Mouse (Mus musculus): ENCODE results near the gene Itga3.
A peak's percentile ranks its signal among the peaks of the same experiment; 100 is the strongest.

The Itga3 gene

DNA sequence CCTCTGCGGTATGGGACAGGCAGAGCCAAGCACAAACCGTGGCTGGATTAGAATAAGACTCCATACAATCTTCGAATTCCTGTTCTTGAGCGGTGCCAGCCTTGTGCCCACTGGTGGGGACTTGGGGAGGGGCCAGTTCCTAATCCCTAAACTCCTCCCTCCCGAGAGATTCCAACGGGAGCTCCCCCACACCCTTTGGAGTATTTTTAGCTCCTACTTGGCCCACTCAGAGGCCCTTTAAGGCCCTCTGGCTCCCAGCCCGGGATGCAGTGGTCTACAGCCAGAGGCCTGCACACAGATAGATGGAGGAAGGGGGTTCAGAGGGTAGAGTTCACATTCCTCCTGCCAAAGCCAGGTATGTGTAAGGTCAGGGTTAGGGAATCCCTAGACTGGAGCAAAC is 5.3 kb downstream of the Itga3 start:
- DNase-seq (ENCODE audit: low spot score in 2 of 2) = no peak

DNA sequence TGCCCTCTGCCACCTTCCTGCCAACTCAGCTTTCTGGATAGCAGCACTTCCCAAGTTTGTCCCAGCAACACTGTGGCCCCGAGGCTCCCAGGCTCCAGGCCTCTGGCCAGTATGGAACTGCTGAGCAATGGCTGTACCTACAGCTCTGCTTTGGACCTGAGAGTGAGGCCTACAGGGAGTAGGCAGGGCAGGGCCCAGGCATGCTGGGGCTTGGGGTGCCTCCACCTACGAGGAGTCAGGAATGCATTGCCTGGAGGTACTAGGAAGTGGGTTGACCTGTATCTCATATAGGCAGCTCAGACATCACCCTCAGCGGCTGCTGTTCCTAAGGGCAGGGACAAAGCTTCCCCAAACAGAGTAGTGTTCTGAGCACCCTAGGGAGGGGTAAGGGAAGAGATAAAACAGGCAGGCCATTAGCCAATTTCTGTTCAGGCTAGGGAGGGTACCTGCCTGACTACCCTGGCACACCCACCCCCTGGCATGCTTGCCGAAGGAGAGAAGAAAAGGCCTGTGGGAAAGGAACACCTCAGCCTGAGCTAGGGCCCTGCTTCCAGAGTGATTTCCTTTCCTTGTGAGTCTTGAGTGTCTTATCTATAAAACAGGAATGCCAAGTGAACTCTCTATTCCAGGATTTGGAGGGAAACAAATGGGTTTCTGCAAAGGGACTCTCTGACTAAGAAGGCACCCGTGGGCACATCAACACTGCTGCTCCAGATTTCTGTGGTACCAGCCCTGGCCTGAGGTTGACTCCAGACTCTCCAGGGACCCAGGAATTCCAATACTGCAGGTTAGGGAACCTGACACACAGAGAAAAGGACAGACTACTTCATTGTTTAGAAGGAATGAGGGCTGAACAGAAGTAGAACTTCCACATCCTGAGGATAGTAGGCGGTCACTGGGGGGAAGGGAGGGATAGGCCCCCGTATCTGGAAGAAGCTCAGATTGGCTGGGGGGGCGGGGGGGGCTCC is 6.2 kb downstream of the Itga3 start:
- DNase-seq (ENCODE audit: low spot score in 2 of 2) = no peak

DNA sequence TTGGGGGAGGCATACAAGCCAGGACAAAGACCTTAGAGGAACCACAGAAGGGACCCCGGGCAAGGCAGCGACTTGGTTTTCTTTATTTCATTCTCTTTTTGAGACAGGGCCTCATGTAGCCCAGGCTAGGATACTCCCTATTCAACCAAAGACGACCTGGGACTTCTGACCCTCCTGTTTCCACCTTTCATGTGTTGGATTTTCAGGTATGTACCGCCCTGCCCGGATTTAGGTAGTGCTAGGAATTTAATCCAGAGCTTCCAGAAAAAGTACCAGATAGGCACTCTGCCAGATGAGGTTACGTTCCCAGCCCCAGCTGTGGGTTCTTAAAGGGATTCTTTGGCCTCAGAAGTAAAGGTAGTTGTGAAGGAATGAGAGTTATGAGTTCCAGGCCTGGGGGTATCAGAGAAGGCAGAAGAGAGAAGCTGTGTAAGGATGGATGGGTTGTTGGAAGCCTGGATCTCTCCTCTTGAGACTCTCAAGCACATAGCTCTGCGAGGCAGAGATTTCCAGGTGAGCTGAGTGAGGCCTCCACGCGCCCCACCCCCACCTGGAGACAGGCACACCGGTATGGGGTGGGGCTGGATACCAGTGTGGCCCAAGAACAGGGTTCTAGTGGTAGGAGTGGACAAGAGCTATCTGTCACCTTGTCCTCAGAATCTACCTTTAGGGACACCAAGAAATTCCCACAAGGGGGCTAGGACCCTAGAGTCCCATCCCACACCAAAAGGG is 7.2 kb downstream of the Itga3 start:
- DNase-seq (ENCODE audit: low spot score in 2 of 2) = no peak

DNA sequence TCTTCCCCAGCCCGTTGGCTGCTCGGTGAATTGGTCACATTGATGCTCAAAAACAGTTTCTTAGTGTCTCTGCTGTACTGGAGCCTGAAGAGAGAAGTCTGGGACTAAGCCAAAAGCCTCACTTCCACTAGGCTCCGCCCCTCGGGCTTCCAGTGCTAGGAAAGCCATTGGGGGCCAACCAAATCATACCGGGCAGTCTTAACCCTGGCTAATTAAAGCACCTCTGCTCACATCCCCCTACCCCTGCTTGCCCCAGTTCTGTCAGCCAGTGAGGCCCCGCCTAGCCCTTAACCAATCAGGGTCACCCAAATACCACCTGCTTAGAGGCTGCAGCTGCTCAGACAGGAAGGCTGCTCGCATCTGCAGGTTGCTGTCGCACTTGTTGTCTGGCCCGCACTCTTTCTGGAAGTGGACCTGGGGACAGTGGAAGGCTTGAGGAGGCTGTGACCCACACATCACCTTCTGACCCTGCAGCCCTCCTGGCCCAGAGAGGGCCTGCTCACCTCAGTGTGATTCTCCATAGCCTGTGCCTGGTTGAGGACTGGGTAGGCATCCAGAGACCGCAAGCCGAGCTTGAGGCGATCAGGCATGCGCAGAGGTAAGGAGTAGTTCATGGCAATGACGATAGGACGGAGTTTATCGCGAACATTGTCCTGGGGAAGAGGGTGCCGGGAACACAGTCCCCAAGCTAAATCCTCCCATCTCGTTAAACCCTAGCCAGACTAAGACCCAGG is 19.7 kb downstream of the Itga3 start:
- DNase-seq (ENCODE audit: low spot score in 2 of 2) = peak in 1 of 2 experiments; percentile 45

DNA sequence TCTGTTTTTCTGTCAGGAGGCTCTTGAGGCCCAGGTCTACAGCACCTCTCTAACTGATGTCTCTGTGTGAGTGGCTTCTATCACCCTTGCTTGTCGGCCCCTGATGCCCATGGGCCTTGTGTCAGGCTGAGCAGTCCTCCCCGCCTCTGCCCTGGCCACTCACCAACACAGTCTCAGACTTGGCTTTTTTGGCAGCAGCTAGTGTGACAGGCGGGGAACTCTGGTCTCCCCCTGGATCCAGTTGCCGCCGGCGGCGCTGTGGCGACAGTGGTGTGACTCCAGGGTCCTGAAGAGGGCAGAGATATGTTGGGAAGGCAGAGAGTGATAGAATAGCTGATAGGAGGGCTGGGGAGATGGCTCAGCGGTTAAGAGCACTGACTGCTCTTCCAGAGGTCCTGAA is 23.5 kb downstream of the Itga3 start:
- DNase-seq (ENCODE audit: low spot score in 2 of 2) = peak in 1 of 2 experiments; percentile 21

DNA sequence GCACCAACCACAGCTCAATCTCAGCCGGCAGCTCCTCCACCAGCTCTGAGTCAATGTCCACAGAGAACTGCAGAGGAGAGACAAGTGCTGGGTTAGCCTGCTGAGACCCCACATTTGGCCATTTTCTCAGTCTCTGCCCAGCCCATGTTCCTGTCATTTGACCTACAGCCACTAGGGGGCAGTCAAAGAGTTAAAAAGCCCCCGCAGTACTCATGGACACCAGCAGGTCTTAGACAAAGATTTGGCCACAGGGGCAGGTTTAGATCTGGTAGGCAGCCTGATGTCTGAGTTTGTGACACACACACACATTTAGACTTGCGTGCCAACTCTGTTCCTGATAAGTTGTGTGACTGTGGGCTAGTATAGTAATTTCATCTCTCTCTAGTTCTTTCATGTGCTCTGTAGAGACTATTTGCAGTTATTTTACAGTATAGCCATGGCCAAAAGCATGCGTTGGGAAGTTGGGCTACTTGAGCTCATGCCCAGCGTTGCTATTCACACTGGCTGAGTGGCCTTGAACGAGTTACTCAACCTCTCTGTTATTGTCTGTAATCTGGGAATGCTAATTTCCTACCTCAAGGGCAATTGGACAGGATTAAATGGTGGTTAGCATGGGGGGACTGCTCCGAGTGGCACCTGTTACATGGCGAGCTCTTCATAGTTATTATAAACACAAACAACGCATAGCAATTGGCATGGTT is 29.5 kb downstream of the Itga3 start:
- peak in 1 of 2 experiments; percentile 67 for DNase-seq (ENCODE audit: low spot score in 2 of 2)

DNA sequence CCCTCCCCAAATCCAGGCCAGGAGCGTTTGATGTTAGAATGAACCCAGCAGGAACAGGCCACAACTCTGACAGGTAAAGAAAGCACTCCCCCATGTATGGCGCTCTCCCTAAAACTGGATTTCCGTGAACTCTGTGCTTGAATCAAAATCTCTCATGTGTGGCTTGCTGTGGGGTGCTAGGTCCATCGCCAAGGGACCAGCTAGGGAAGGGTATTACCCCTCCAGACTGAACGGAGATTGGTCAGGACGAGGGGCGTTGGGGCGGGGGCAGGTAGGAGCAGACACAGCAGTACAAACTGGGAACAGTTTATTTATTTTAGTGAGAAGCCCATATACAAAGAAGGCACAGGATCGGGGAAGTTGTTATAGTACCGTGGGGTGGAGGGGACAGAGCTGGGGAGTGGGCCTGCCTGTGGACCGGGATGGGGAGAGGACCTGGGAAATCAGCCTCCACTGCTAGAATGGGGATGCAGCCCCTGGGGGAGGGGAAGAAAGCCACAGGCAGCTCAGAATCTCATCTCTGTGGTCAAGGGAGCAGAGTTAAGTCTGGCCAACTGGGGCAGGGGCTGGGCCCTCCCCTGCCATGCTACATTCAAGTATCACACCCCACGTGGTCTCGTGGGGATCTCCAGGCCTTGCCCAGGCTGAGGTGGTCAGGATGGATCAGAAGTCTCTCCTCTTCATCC is 32.3 kb downstream of the Itga3 start:
- peak in 1 of 2 experiments; percentile 22 for DNase-seq (ENCODE audit: low spot score in 2 of 2)

DNA sequence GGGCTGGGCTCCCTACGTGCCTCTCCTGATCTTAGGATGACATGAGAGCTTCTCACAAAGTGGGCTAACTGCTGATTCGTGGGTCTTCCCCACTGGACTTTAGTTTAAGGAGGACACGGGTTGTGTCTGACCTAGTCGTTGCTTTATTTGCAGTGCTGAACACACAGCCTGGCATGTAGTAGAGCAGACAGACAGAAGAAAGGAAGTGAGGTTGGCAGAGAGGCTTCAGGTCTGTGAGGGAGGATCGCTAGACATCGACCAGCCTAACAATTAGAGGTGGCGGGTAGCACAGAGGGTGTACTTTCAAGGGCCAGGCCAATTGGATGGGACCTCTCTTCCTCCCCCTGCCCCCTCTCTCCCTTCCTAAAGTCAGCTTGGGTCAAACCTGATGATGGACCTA is 33.0 kb downstream of the Itga3 start:
- peak in 1 of 2 experiments; percentile 20 for DNase-seq (ENCODE audit: low spot score in 2 of 2)

DNA sequence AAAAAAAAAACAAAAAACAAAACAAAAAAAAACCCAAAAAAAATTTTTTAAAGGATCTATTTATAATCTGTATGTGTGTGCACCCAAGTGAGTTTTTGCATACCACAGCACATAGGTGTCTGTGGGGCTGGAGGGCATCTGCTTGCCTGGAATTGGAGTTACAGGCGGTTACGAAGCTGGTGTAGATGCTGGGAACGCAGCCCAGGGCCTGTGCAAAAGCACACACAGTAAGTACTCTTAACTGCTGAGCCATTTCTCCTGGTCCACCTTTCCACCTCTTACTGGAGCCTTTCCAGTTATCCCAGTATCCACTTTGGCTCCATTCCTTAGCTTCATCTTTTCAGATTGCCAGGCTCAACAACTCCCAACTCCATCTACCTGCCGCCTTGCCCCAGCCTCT is 33.5 kb downstream of the Itga3 start:
- peak in 1 of 2 experiments; percentile 18 for DNase-seq (ENCODE audit: low spot score in 2 of 2)

DNA sequence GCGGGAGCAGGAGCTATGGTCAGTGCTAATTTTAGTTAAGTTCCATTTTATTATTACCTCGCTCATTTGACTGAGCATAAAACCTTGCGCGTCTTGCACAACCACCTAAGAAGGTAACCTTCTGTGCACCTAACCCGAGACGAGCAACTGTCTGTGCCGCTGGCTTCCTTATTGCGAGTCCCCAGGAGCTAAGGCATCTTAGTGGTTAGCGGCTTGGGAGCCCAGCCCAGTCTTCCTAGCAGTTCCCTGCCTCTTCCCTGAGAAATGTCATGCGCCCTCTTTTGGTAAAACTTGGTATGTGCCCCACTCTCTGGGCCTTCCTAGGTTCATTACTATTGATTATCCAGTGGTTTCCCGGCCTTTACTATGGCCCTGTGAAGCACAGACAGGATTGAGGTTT is 34.5 kb downstream of the Itga3 start:
- DNase-seq (ENCODE audit: low spot score in 2 of 2) = peak; percentile 89 to 90

DNA sequence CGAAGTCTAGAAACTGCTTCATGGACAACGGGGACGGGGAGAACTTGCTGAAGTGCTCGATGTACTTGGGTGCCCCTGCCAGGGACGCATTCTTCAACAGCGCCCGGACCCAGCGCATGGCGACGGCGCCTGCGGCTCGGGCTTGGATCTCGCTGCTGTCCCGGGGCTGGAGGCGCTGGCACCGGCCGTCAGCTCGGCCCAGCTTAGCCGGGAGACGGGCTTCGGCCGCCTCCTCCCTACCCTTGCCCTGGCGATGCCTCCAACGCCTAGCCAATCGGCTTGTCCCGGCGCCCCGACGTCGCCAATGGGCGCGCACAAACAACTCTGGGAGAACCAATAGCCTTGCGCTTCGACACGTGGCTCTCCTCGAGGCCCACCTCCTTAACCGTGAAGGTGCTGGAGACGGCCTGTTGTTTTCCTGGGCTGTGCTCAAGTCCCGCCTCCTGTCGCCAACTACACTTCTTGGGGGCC is 35.4 kb downstream of the Itga3 start, which contains the start of gene Pdk2:
TSS of gene Pdk2 (minus strand) at position 216 of the 471 bp plus-strand sequence.
- peak; percentile 99 for DNase-seq (ENCODE audit: low spot score in 2 of 2)

DNA sequence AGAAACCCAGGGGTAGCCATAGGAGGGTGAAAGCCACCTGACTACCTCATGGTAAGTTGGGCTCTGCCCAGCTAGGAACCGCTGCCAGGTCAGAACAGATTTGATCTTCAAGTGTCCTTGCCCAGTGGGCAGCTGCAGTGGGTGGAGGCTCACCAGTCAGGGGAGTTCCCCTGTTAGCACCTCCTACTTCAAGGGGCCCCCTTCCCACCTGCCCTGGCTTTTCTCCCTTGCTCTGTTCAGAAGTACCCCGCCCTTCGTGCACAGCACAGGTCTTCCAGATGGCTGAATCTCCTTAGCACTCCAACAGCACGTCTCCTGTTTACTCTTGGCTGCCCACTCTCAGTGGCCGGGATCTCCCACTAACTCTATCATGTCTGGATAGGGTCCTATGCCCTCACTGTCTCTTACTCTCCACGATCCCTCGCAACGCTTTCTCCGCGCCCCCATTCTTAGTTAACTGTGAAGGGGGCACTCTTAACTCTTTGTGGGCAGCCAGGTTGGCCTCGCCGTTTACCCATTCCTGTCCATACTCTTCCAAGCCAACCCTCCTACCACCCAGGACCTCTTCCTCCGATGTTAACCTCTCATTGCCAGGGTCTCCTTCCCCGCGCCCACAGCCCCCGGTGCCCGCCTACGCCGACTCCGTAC is 36.0 kb downstream of the Itga3 start:
- DNase-seq (ENCODE audit: low spot score in 2 of 2) = no peak

DNA sequence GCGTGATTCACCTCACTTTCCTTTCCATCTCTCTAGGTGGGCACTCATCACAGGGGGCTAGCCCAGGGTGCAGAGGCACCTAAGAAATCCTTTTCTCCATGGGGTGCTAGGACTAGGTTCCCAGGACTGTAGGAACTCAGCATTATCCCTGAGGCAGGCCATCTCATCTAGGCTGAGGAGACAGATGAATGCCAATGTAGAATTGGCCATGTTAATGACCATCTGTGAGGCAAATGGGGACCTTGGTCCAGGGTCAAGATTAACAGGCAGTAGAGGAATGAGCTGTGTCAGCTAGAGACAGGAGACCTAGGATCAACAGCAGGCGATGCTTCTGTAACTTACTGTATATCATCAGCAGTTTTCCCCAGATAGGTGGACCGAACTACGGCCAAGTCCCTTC is 36.8 kb downstream of the Itga3 start:
- DNase-seq (ENCODE audit: low spot score in 2 of 2) = no peak

DNA sequence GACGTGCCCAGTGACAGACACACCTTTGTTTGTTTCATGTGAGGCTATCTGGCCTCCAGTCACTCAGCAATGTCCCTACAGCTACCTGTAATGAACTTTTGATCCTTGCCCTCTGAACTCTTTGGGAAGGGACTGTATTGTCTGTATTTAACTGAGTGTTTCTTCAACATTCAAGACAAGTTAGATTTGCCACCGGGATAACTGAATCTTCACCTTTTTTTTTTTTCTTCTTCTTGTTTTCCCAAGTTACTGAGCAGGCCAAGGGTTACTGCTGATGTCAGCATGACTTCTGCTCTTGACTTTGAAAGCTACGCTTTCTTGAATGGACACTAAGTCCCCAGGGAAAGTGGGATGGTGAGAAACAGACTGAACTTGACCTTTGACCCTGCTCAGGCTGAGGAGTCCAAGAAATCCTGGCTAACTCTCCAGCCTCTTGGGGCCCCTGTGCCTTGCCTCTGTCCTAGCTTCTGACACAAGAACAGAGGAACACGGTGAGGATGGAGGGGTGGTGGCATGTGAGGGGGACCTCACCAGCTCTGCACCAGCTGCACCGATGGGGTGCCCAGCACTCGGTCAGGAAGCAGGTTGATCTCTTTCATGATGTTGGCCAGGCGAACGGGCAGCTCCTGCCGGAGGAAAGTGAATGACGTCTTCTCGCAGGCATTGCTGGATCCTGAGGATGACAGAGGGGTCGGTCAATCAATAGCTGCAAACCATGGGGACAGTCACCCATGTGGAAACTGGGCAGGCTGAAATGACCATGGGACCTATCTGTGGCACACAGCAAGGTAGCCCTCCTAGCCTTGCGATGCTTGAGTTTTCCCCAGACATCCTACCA is 37.6 kb downstream of the Itga3 start:
- no peak for DNase-seq (ENCODE audit: low spot score in 2 of 2)

DNA sequence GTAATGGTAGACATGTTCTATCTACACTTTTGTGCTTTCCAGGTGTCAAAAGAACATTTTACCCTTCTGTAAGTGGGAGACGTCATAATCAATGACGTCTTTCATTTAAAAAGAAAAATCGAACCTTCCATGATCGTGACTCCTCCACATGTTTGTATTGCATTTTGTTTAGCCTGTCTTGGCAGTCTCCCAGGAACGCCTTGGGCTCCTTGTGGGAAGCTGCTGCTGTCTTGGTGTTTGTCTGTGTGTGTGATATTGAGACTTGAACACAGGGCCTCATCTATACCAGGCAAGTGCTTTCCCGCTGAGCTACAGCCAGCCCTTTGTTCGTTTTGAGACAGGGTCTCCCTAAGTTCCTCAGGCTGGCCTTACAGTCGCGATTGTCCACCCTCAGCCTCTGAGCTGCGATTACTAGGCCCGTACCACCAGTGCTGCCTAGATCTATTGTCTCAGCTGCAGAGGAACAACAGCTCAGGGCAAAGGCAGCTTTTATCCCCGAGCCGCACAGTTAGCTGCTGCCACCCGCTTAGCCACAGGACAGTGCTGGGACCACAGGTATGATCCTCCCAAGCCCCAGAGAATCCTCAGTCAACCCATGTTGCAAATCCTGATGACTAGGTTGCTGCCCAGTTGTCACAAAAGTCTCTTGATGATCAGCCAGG is 38.3 kb downstream of the Itga3 start:
- DNase-seq (ENCODE audit: low spot score in 2 of 2) = no peak

DNA sequence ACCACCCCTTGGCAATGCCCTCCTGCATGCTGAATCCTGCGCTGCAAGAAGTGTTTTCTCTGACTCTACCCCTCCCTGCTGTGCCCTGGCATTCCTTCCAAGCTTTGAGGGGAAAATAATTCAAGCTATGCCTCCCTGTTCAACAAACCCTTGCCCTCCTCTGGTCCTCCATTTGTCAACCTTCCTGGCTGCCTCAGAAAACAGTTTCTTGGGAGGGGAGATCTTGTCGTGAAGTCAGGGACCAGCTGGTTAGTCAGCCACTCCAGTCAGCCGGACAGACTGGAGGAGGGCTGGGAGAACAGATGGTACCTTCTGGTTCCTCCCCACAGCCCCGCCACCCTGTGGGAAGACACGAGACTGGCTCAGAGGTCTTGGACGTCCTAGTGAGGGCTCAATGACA is 39.3 kb downstream of the Itga3 start:
- DNase-seq (ENCODE audit: low spot score in 2 of 2) = no peak

DNA sequence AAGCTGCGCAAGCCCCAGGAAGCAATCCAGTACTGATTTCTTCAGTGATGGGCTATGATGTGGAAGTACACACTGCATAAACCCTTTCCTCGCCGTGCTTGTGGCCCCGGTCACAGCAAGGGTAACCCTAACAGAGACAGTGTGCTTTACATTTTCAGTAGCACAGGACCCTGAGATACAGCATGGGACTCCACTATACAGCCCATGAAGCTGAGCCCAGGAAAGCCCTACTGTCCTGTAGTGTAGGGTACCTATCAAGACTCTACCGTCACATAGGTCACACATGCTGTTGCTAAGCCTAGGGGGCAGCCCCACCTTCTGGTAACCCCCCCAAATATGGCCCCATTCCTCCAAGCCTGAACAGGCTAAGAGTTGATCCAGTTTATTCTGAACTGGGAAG is 40.1 kb downstream of the Itga3 start:
- no peak for DNase-seq (ENCODE audit: low spot score in 2 of 2)

DNA sequence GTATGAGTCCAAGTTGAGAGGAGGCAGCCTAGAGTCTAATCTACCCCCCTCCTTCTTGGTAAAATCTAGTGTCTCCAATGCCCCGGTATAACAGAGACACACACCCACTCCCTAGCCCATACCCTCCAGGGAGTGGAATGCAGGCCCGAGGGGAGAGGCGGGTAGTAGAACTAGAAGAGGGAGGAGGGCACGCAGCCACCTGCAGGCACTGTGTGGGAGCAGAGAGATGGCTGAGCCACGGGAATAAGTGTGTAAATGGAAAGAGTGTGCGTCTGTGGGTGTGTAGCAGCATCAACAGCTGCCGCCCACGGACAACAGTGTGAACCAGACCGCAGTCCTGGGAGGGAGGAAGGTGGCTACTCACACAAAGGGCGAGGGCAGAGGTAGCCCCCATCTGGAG is 41.7 kb downstream of the Itga3 start:
- DNase-seq (ENCODE audit: low spot score in 2 of 2) = no peak

DNA sequence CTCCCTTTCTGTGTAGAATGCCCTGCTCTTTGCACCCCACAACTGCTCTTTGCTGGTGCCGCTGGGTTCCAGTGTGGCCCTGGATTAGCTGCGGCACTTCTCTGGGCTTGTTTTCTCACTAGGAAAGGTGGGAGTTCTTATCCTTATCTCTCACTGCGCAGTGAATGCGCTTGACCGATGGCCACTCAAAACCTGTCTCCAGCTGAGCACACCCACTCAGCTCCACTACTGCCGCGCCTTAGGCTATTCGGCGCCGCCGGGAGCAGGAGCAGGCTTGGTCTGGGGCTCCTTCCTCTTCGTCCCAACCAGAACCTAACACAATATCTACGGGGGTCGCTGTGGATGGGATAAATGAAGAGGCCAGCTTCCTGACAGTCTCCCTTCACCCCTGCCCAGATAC is 43.0 kb downstream of the Itga3 start:
- no peak for DNase-seq (ENCODE audit: low spot score in 2 of 2)

Measured in right cerebral cortex, postnatal 10 days (tissue).